Mouse (Mus musculus) MEL (cell line): ENCODE measurements at regions not wholly inside any gene's neighbourhood (a gene's known extent, or its start where the extent isn't known, plus 50 kb on each side); places are given as distances from the start of the nearest gene placed in this dataset.

Experiments used
- DNase-seq: peaks from one replicate; pipeline ENCODE4 v3.0.0; 2011; ENCODE audit warnings: low read depth, low spot score
- H3K27ac ChIP-seq: 2 replicates; pipeline ENCODE4 v1.5.1; 2012; ENCODE audit warnings: low read depth, mild to moderate bottlenecking, control low read depth, low read length, moderate library complexity; ENCODE audit not compliant: control insufficient read depth
- H3K27me3 ChIP-seq, 2 experiments: fragments of 150-350 bp in 1 of 2; sonication (generic) in 1 of 2; 2 replicates each; pipeline ENCODE4 v1.6.1; 2012; ENCODE audit warnings: low read length in 2 of 2, mild to moderate bottlenecking in 2 of 2, improper control_type of control experiment in 1 of 2, moderate library complexity in 1 of 2; ENCODE audit not compliant: insufficient read depth in 2 of 2, control insufficient read depth in 1 of 2
- H3K36me3 ChIP-seq, 2 experiments: 2 replicates each; pipeline ENCODE4 v1.6.1; 2012 to 2014; ENCODE audit warnings: low read length in 2 of 2, improper control_type of control experiment in 1 of 2, inconsistent platforms in 1 of 2, mild to moderate bottlenecking in 1 of 2; ENCODE audit not compliant: insufficient read depth in 2 of 2, control insufficient read depth in 1 of 2
- H3K4me1 ChIP-seq, 2 experiments: fragments of 150-350 bp in 1 of 2; sonication (generic) in 1 of 2; 2 replicates each; pipeline ENCODE4 v1.6.1; 2012; ENCODE audit warnings: low read length in 2 of 2, improper control_type of control experiment in 1 of 2, mild to moderate bottlenecking in 1 of 2; ENCODE audit not compliant: insufficient read depth in 2 of 2, control insufficient read depth in 1 of 2
- H3K4me3 ChIP-seq, 2 experiments: fragments of 150-350 bp in 1 of 2; sonication (generic) in 1 of 2; 2 replicates each; pipeline ENCODE4 v1.5.1; 2012; ENCODE audit warnings: low read depth in 2 of 2, low read length in 2 of 2, mild to moderate bottlenecking in 2 of 2, moderate library complexity in 2 of 2, control low read depth in 1 of 2, improper control_type of control experiment in 1 of 2; ENCODE audit not compliant: control insufficient read depth in 1 of 2, insufficient read depth in 1 of 2
- H3K79me2 ChIP-seq: 2 replicates; pipeline ENCODE4 v1.6.1; 2012; ENCODE audit warnings: mild to moderate bottlenecking, low read length, moderate library complexity; ENCODE audit not compliant: control insufficient read depth, poor library complexity, insufficient read depth
- H3K9ac ChIP-seq: 2 replicates; pipeline ENCODE4 v1.6.1; 2012; ENCODE audit warnings: low read depth, mild to moderate bottlenecking, control low read depth, low read length, moderate library complexity; ENCODE audit not compliant: control insufficient read depth, poor library complexity, severe bottlenecking
- H3K9me3 ChIP-seq: fragments of 150-350 bp; sonication (generic); replicated peaks from 2 replicates; pipeline ENCODE4 v1.6.1; 2012; ENCODE audit warnings: mild to moderate bottlenecking, low read length, improper control_type of control experiment, moderate library complexity; ENCODE audit not compliant: insufficient read depth
- CHD1 ChIP-seq: IDR thresholded peaks from 2 replicates; pipeline ENCODE4 v1.6.1; 2012; ENCODE audit warnings: low read depth, mild to moderate bottlenecking, inconsistent platforms, low read length, improper control_type of control experiment
- E2F4 ChIP-seq: IDR thresholded peaks from 2 replicates; pipeline ENCODE4 v1.6.1; 2011; ENCODE audit warnings: low read depth, low read length, improper control_type of control experiment, borderline replicate concordance
- EP300 ChIP-seq, 2 experiments: IDR thresholded peaks; 2 replicates each; pipeline ENCODE4 v1.6.1; 2011; ENCODE audit warnings: improper control_type of control experiment in 2 of 2, low read length in 2 of 2, low read depth in 1 of 2, mild to moderate bottlenecking in 1 of 2
- GATA1 ChIP-seq: IDR thresholded peaks from 2 replicates; pipeline ENCODE4 v1.6.1; 2011; ENCODE audit warnings: low read depth, low read length, improper control_type of control experiment
- HCFC1 ChIP-seq: IDR thresholded peaks from 2 replicates; pipeline ENCODE4 v1.6.1; 2012; ENCODE audit warnings: low read depth, mild to moderate bottlenecking, inconsistent platforms, low read length, improper control_type of control experiment, moderate library complexity
- KAT2A ChIP-seq: conservative IDR thresholded peaks from 2 replicates; pipeline ENCODE4 v1.6.1; 2012; ENCODE audit warnings: low read depth, low read length, improper control_type of control experiment, inconsistent platforms
- MEF2A ChIP-seq: IDR thresholded peaks from 2 replicates; pipeline ENCODE4 v1.6.1; 2014; ENCODE audit warnings: low read depth, mild to moderate bottlenecking, inconsistent platforms, low read length, improper control_type of control experiment; ENCODE audit not compliant: poor library complexity, insufficient replicate concordance, severe bottlenecking; ENCODE audit errors: extremely low read depth
- MYB ChIP-seq: IDR thresholded peaks from 2 replicates; pipeline ENCODE4 v1.6.1; 2011; ENCODE audit warnings: mild to moderate bottlenecking, low read depth, low read length, improper control_type of control experiment
- MYC ChIP-seq: IDR thresholded peaks from 2 replicates; pipeline ENCODE4 v1.6.1; 2011; ENCODE audit warnings: low read depth, mild to moderate bottlenecking, low read length, improper control_type of control experiment, moderate library complexity
- NRF1 ChIP-seq: IDR thresholded peaks from 2 replicates; pipeline ENCODE4 v1.6.1; 2014; ENCODE audit warnings: low read depth, mild to moderate bottlenecking, inconsistent platforms, low read length, improper control_type of control experiment, moderate library complexity; ENCODE audit not compliant: poor library complexity, insufficient read depth, severe bottlenecking
- SMC3 ChIP-seq: IDR thresholded peaks from 2 replicates; pipeline ENCODE4 v1.6.1; 2011; ENCODE audit warnings: low read depth, low read length, improper control_type of control experiment
- TAL1 ChIP-seq: IDR thresholded peaks from 2 replicates; pipeline ENCODE4 v1.6.1; 2012; ENCODE audit warnings: mild to moderate bottlenecking, inconsistent platforms, low read length, moderate library complexity, mixed read lengths
- TBP ChIP-seq: IDR thresholded peaks from 2 replicates; pipeline ENCODE4 v1.8.0; 2011; ENCODE audit warnings: low read depth, low read length, improper control_type of control experiment
- USF1 ChIP-seq: IDR thresholded peaks from 2 replicates; pipeline ENCODE4 v1.6.1; 2014; ENCODE audit warnings: low read depth, mild to moderate bottlenecking, inconsistent platforms, low read length, improper control_type of control experiment, moderate library complexity
- ZNF384 ChIP-seq: IDR thresholded peaks from 2 replicates; pipeline ENCODE4 v1.6.1; 2012; ENCODE audit warnings: low read depth, mild to moderate bottlenecking, inconsistent platforms, low read length, improper control_type of control experiment

- no peaks in the 10 kb centered on the region for H3K4me1 ChIP-seq
- no peaks in the 10 kb centered on the region for H3K36me3 ChIP-seq
- no peak overlapping the region for H3K9ac ChIP-seq
- H3K27me3 ChIP-seq: no peaks in the 10 kb centered on the region
- DNase-seq: no peak
- no peak overlapping the region for H3K4me3 ChIP-seq
- no peak overlapping the region for H3K27ac ChIP-seq
- no peak for TF ChIP-seq NRF1
- no peak for TF ChIP-seq HCFC1
- TF ChIP-seq USF1: no peak
- TF ChIP-seq MYC: no peak
- TF ChIP-seq E2F4: no peak
- no peak for TF ChIP-seq MEF2A
- no peak for TF ChIP-seq EP300 (IDR thresholded peaks at IDR 0.05; ENCODE audit: low read depth in 1 of 2, low read length in 2 of 2)
- TF ChIP-seq, all 39 proteins: peak for 0
- H3K9me3 ChIP-seq: no peaks in the 10 kb centered on the region
- H3K79me2 ChIP-seq: no peaks in the 10 kb centered on the region
Observed at GRCm38 (mm10) chr8:92080852-92081251, 276.6 kb upstream of the Irx5 start.

GRCm38 (mm10) chr8:92077611-92078010 lies 275.7 kb upstream of the Irx3 start:
- no peak overlapping the region for H3K4me3 ChIP-seq
- no peak for DNase-seq
- no peaks in the 10 kb centered on the region for H3K36me3 ChIP-seq
- no peaks in the 10 kb centered on the region for H3K9me3 ChIP-seq
- no peak overlapping the region for H3K27ac ChIP-seq
- no peak overlapping the region for H3K9ac ChIP-seq
- TF ChIP-seq ZNF384 (no peak), GATA1 (no peak), KAT2A (no peak), TAL1 (no peak), CHD1 (no peak), MYB (no peak), NRF1 (no peak), SMC3 (no peak)
- H3K27me3 ChIP-seq: no peaks in the 10 kb centered on the region
- no peaks in the 10 kb centered on the region for H3K4me1 ChIP-seq
- no peaks in the 10 kb centered on the region for H3K79me2 ChIP-seq

GRCm38 (mm10) chr8:92072254-92072615 lies 270.4 kb upstream of the Irx3 start:
- no peak overlapping the region for H3K4me3 ChIP-seq
- H3K79me2 ChIP-seq: no peaks in the 10 kb centered on the region
- no peaks in the 10 kb centered on the region for H3K4me1 ChIP-seq
- no peak overlapping the region for H3K27ac ChIP-seq
- TF ChIP-seq TBP (no peak), TAL1 (no peak), MEF2A (no peak), EP300 (IDR thresholded peaks at IDR 0.05; ENCODE audit: low read depth in 1 of 2, low read length in 2 of 2) (no peak)
- no peaks in the 10 kb centered on the region for H3K36me3 ChIP-seq
- H3K9me3 ChIP-seq: no peaks in the 10 kb centered on the region
- DNase-seq: no peak
- no peak overlapping the region for H3K9ac ChIP-seq
- no peaks in the 10 kb centered on the region for H3K27me3 ChIP-seq
